Mouse (Mus musculus) erythroblast, embryonic 14.5 days (primary cell): ENCODE data around the gene Gna14. TPM values are rescaled to one million over a fixed set of nuclear protein-coding genes. Genes with fewer than 3 reads are reported as not detected.

Source experiments
- H3K27me3 ChIP-seq: 2 replicates; pipeline ENCODE4 v1.6.1; 2012; ENCODE audit warnings: inconsistent platforms; ENCODE audit not compliant: control insufficient read depth
- H3K36me3 ChIP-seq: 2 replicates; pipeline ENCODE4 v1.6.1; 2012; ENCODE audit warnings: mild to moderate bottlenecking, inconsistent platforms; ENCODE audit not compliant: control insufficient read depth
- H3K4me1 ChIP-seq: 2 replicates; pipeline ENCODE4 v1.6.1; 2012; ENCODE audit warnings: inconsistent platforms; ENCODE audit not compliant: control insufficient read depth
- H3K4me3 ChIP-seq: replicated peaks from 2 replicates; pipeline ENCODE3; 2012; ENCODE audit warnings: moderate library complexity, mild to moderate bottlenecking, inconsistent platforms
- H3K9me3 ChIP-seq: 2 replicates; pipeline ENCODE4 v1.6.1; 2012; ENCODE audit warnings: low read length, inconsistent platforms, mixed read lengths; ENCODE audit not compliant: control insufficient read depth
- GATA1 ChIP-seq: IDR thresholded peaks from 2 replicates; pipeline ENCODE4 v1.6.1; 2012; ENCODE audit warnings: low read length, inconsistent platforms, mixed read lengths
- TAL1 ChIP-seq: IDR thresholded peaks from 3 replicates; pipeline ENCODE4 v1.6.1; 2012; ENCODE audit warnings: low read length, inconsistent platforms, mixed read lengths
- polyA plus RNA-seq: library from polyadenylated mRNA; stranded (reverse); fragments of >175 nt; gene quantifications from 2 replicates; pipeline ENCODE4 v1.2.3, GENCODE M21; 2012

Gna14 gene
- polyA plus RNA-seq, 1 experiment = not detected

- no peaks in the 10 kb centered on the region for H3K9me3 ChIP-seq
- TF ChIP-seq TAL1 = no peak
- TF ChIP-seq GATA1 = no peak
- H3K4me1 ChIP-seq = peaks cover 28% of the 10 kb centered on the region
- H3K4me3 ChIP-seq = no peak overlapping the region
- H3K36me3 ChIP-seq = no peaks in the 10 kb centered on the region
- no peaks in the 10 kb centered on the region for H3K27me3 ChIP-seq
Observed at GRCm38 (mm10) chr19:16518569-16518968, 83.0 kb downstream of the Gna14 start.

- no peaks in the 10 kb centered on the region for H3K36me3 ChIP-seq
- TF ChIP-seq TAL1 = no peak
- TF ChIP-seq GATA1 = no peak
- H3K9me3 ChIP-seq = no peaks in the 10 kb centered on the region
Observed at GRCm38 (mm10) chr19:16520608-16521007, 85.0 kb downstream of the Gna14 start.

DNA sequence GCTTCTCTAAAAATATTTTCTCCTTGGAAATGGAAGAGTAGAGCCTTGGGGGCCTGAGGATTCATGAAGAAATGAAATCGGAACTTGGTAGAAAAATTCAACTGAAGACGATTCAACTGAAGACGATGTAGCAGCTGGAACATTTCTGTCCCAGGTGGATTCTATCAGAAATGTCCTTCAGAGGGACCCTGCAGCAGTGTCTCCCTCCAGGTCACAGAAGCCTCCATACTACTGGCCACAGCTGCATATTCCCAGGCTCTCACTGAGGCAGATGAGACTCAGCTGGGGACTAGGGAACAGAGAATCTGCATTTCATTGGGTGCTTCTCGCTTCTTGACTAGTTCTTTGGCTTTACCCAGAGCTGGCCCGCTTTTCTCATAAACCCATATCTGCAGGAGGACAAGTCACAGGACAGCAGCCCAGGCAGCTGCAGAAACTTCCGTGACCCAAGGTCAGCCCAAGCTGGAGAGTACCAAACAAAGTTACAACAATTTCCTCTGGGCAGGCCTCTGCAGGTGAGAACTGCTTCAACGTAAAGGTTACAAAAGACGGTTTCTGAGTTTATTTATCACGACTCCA is 90.8 kb downstream of the Gna14 start:
- TF ChIP-seq TAL1 (no peak), GATA1 (no peak)
- H3K27me3 ChIP-seq = no peaks in the 10 kb centered on the region
- H3K4me1 ChIP-seq = peaks cover 23% of the 10 kb centered on the region
- H3K4me3 ChIP-seq = no peak overlapping the region
- no peaks in the 10 kb centered on the region for H3K9me3 ChIP-seq
- H3K36me3 ChIP-seq = no peaks in the 10 kb centered on the region

More at GRCm38 (mm10) chr19:16520608-16521007, 85.0 kb downstream of the Gna14 start:
- H3K27me3 ChIP-seq = no peaks in the 10 kb centered on the region
- no peak overlapping the region for H3K4me3 ChIP-seq
- peaks cover 24% of the 10 kb centered on the region for H3K4me1 ChIP-seq

- H3K4me1 ChIP-seq = peaks cover 18% of the 10 kb centered on the region
- no peaks in the 10 kb centered on the region for H3K27me3 ChIP-seq
- no peak overlapping the region for H3K4me3 ChIP-seq
- no peak for TF ChIP-seq GATA1
- no peak for TF ChIP-seq TAL1
- H3K36me3 ChIP-seq = no peaks in the 10 kb centered on the region
- H3K9me3 ChIP-seq = no peaks in the 10 kb centered on the region
Observed at GRCm38 (mm10) chr19:16527031-16527430, 91.5 kb downstream of the Gna14 start.

- H3K27me3 ChIP-seq = no peaks in the 10 kb centered on the region
- no peak for TF ChIP-seq TAL1
- TF ChIP-seq GATA1 = no peak
- H3K4me1 ChIP-seq = peaks cover 14% of the 10 kb centered on the region
- H3K36me3 ChIP-seq = no peaks in the 10 kb centered on the region
- H3K9me3 ChIP-seq = no peaks in the 10 kb centered on the region
- no peak overlapping the region for H3K4me3 ChIP-seq
Observed at GRCm38 (mm10) chr19:16528225-16528828, 92.8 kb downstream of the Gna14 start.

GRCm38 (mm10) chr19:16529293-16529920 is 93.8 kb downstream of the Gna14 start:
- no peaks in the 10 kb centered on the region for H3K9me3 ChIP-seq
- no peak overlapping the region for H3K4me3 ChIP-seq
- H3K27me3 ChIP-seq = no peaks in the 10 kb centered on the region
- H3K36me3 ChIP-seq = no peaks in the 10 kb centered on the region
- TF ChIP-seq TAL1 = no peak
- no peak for TF ChIP-seq GATA1
- peaks cover 14% of the 10 kb centered on the region for H3K4me1 ChIP-seq

DNA sequence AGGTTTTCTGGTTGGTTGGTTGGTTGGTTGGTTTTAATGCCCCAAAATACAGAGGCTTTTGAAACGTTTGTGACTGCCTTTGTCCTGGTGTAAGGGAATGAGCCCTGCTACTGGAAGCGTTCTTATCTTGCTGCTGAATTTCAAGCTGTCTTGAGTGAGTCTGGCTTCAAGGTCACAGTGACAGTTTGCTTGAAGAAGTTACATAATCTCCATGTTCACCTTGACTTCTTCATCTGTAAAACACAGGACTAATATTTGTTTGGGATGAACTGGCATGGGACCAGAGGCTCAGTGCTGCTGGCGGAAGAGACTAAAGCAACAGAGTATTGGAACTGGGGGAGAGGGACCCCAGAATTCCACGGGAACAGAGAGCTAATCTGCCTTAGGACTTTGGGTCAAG is 94.4 kb downstream of the Gna14 start:
- no peaks in the 10 kb centered on the region for H3K36me3 ChIP-seq
- TF ChIP-seq TAL1 (no peak), GATA1 (no peak)
- H3K9me3 ChIP-seq = no peaks in the 10 kb centered on the region
- no peaks in the 10 kb centered on the region for H3K27me3 ChIP-seq
- peaks cover 14% of the 10 kb centered on the region for H3K4me1 ChIP-seq
- no peak overlapping the region for H3K4me3 ChIP-seq

DNA sequence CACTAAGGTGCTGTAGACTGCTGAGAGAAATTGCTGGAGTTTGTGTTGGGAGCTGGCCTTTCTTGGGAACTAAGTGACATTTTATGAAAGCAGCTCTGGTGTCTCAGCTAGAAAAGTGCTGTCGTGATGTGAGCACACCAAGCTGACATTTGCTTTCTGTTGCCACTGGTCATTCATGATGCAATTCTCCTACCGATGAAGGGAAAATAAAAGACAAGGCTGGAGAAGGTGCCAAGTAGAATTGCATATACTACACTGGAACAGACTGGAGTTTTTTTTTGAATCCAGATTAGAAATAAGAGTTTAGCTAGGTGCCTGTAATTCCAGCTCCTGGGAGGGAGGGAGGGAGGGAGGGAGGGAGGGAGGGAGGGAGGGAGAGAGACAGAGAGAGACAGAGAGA is 98.7 kb downstream of the Gna14 start:
- H3K4me1 ChIP-seq = peaks cover 3% of the 10 kb centered on the region; the same call in 1 of the 2 replicates
- H3K9me3 ChIP-seq = no peaks in the 10 kb centered on the region
- H3K27me3 ChIP-seq = no peaks in the 10 kb centered on the region
- TF ChIP-seq TAL1 (no peak), GATA1 (no peak)
- H3K4me3 ChIP-seq = no peak overlapping the region
- H3K36me3 ChIP-seq = no peaks in the 10 kb centered on the region

GRCm38 (mm10) chr19:16538416-16538815 is 102.9 kb downstream of the Gna14 start:
- Histone ChIP-seq H3K36me3 (no peaks in the 10 kb centered on the region), H3K9me3 (no peaks in the 10 kb centered on the region), H3K4me1 (no peaks in the 10 kb centered on the region), H3K27me3 (no peaks in the 10 kb centered on the region), H3K4me3 (no peak overlapping the region)
- TF ChIP-seq GATA1 = no peak
- TF ChIP-seq TAL1 = no peak
